Mouse (Mus musculus) lung, adult 2 months (tissue): ENCODE measurements at regions not wholly inside any gene's neighbourhood (a gene's known extent, or its start where the extent isn't known, plus 50 kb on each side); places are given as distances from the start of the nearest gene placed in this dataset.
A peak's percentile ranks its signal among the peaks of the same experiment; 100 is the strongest.

Source experiments
- DNase-seq: peaks from one replicate; pipeline ENCODE4 v3.0.0; 2022
- H3K4me1 ChIP-seq: fragments of 200-500 bp; 2 replicates; pipeline ENCODE4 v1.6.1; 2011; ENCODE audit warnings: low read length; ENCODE audit not compliant: control insufficient read depth, insufficient read depth
- H3K4me3 ChIP-seq: fragments of 200-500 bp; replicated peaks from 2 replicates; pipeline ENCODE3; 2011; ENCODE audit warnings: low read depth, mild to moderate bottlenecking, control low read depth, low read length; ENCODE audit errors: extremely low read depth
- CTCF ChIP-seq: fragments of 200-500 bp; IDR thresholded peaks from 2 replicates; pipeline ENCODE4 v1.5.1; 2011; ENCODE audit warnings: mild to moderate bottlenecking, low read length, control low read depth; ENCODE audit not compliant: insufficient read depth
- POLR2A ChIP-seq: fragments of 200-500 bp; IDR thresholded peaks from 2 replicates; pipeline ENCODE4 v1.6.1; 2011; ENCODE audit warnings: low read depth, mild to moderate bottlenecking, control low read depth, low read length, borderline replicate concordance; ENCODE audit errors: extremely low read depth
- WGBS: fragments of 180-500 bp; shearing (Covaris S2); methylation state at CpG from one replicate; pipeline ENCODE4 v1.1.7; 2018; 5-methylcytosine and 5-hydroxymethylcytosine counted together

GRCm38 (mm10) chr8:44094818-44095217 is 385.0 kb upstream of the Adam34 start:
- no peak for DNase-seq
- TF ChIP-seq POLR2A = no peak
- TF ChIP-seq CTCF = no peak
- no peak overlapping the region for H3K4me3 ChIP-seq
- WGBS = 55% methylated on average over 1 of the region's 1 CpGs
- H3K4me1 ChIP-seq = no peaks in the 10 kb centered on the region

DNA sequence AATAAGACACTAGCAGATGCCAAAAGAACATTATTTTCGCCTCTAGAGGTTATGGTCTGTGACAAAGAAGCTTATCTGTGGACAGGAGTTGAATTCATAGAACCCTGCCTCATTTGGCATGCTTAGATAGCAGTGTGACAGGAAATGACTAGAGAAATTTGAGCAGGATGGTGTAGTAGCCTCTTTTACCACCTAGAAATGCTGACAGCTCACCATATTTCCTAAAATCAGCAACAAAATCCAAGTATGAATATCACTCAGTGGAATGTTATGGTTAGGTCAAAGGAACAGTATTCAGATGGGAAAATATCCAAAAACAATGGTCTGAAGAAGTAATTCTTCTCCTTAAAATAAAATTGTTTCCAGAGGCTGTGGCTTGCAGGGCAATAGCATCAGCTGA is 383.6 kb upstream of the Adam34 start:
- TF ChIP-seq POLR2A (no peak), CTCF (no peak)
- Histone ChIP-seq H3K4me1 (no peaks in the 10 kb centered on the region), H3K4me3 (no peak overlapping the region)
- DNase-seq = no peak
- WGBS = 49% methylated on average over 1 of the region's 1 CpGs

DNA sequence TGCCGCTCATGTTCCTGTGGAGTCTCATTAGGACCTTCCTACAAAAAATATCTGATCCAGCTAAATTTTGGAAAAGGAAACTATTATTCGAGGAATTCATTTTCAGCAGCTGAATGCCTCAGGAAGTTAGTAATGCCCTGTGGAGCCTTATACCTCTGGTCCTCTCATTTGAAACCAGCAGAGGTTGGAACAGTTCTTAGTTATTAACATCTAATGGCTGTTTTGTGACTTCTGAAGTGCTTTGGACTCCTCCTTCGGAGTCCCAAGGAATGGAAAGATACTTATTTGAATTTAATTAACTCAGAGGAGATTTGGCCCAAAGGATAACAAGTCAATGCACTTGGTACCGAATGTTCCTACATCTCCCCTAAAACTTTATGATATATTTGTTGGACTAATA is 372.2 kb upstream of the Adam34 start:
- Histone ChIP-seq H3K4me1 (no peaks in the 10 kb centered on the region), H3K4me3 (no peak overlapping the region)
- TF ChIP-seq POLR2A = no peak
- TF ChIP-seq CTCF = no peak
- WGBS = 83% methylated on average over 4 of the region's 4 CpGs
- DNase-seq = no peak

DNA sequence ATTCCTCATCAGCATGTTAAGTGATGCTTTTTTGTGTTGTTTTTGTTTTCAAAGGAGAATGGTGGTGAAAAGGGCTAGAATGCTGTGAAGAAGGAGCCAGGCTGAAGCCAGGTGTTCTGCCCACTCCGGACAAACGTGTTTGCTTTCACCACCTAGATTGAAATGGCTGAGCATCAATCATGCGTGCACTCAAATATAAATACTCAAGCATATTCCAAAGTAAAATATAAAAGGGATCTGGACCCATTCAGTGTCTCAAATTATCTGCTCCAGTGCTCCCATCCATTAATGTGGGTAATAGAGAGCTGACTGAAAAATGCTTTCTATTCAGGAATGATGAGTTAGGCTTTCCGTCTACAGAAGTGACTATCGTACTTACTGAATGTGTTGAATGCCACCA is 349.0 kb upstream of the Adam34 start:
- 83% methylated on average over 5 of the region's 5 CpGs for WGBS

GRCm38 (mm10) chr8:44042572-44043355 is 332.9 kb upstream of the Adam34 start:
- Histone ChIP-seq H3K4me1 (no peaks in the 10 kb centered on the region), H3K4me3 (no peak overlapping the region)
- DNase-seq = no peak
- WGBS = 90% methylated on average over 8 of the region's 8 CpGs
- TF ChIP-seq POLR2A = no peak
- TF ChIP-seq CTCF = no peak

More for the DNA sequence above, 349.0 kb upstream of the Adam34 start:
- Histone ChIP-seq H3K4me1 (no peaks in the 10 kb centered on the region), H3K4me3 (no peak overlapping the region)
- no peak for TF ChIP-seq CTCF
- TF ChIP-seq POLR2A = no peak
- DNase-seq = no peak

DNA sequence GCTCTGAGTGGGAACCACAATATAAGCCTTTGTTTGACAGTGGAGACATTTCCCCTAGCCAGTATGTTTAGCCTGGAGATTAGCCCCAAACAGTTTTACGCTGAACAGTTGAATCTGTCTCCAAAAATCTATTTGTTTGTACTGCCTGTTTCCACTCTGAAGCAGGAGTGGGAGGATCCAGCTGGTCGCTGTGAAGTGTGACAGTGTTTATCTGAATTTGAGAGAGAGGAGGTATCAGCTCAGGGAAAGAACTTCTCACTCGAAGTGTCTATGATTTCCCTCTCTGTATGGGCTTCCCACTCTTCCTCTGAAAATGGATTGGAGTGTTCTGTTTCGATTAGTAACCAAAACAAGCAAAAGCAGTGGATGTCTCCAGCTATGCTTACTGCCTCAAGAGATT is 324.4 kb upstream of the Adam34 start:
- no peak overlapping the region for H3K4me3 ChIP-seq
- TF ChIP-seq POLR2A (no peak), CTCF (no peak)
- DNase-seq = no peak
- 20% methylated on average over 4 of the region's 4 CpGs for WGBS
- no peaks in the 10 kb centered on the region for H3K4me1 ChIP-seq

- no peak for DNase-seq
- Histone ChIP-seq H3K4me1 (no peaks in the 10 kb centered on the region), H3K4me3 (no peak overlapping the region)
- 83% methylated on average over 2 of the region's 2 CpGs for WGBS
- TF ChIP-seq POLR2A (no peak), CTCF (no peak)
Measured at GRCm38 (mm10) chr8:44031376-44031775, 321.5 kb upstream of the Adam34 start.

GRCm38 (mm10) chr8:44030972-44031371 is 321.1 kb upstream of the Adam34 start:
- no peaks in the 10 kb centered on the region for H3K4me1 ChIP-seq
- TF ChIP-seq CTCF (no peak), POLR2A (no peak)
- no peak for DNase-seq
- H3K4me3 ChIP-seq = no peak overlapping the region

GRCm38 (mm10) chr8:44027738-44028137 is 317.9 kb upstream of the Adam34 start:
- Histone ChIP-seq H3K4me3 (no peak overlapping the region), H3K4me1 (no peaks in the 10 kb centered on the region)
- TF ChIP-seq POLR2A (no peak), CTCF (no peak)
- no peak for DNase-seq
- WGBS = 64% methylated on average over 4 of the region's 4 CpGs

DNA sequence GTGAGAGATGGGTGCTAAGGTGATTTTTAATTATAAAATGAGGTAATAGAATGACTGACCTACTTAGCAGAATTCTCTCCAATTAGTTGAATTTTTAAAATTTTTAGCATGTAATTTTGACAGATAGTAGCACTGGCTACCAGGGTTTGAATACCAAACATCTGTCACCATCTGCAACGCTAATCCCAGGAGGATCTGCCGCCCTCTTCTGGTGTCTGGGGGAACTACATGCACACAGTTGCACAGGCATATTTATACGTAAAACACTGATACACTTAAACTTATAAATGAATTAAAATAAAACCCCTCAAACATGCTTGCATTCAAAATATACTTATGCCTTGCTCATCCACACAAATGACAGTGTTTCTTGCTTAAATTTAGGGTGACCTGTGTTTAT is 316.1 kb upstream of the Adam34 start:
- DNase-seq = peak; percentile 25
- H3K4me3 ChIP-seq = no peak overlapping the region
- WGBS = 30% methylated on average over 3 of the region's 3 CpGs
- no peaks in the 10 kb centered on the region for H3K4me1 ChIP-seq
- TF ChIP-seq POLR2A (no peak), CTCF (peak; percentile 57)
